Mouse (Mus musculus) lung, postnatal 0 days (tissue): ENCODE results near the gene Kidins220.

Source experiments
- CTCF ChIP-seq: IDR thresholded peaks from 2 replicates; pipeline ENCODE4 v1.5.1; 2016; ENCODE audit warnings: antibody characterized with exemption, mild to moderate bottlenecking
- EP300 ChIP-seq: IDR thresholded peaks from 2 replicates; pipeline ENCODE4 v1.6.1; 2016; ENCODE audit warnings: antibody characterized with exemption, mild to moderate bottlenecking, control low read depth

DNA sequence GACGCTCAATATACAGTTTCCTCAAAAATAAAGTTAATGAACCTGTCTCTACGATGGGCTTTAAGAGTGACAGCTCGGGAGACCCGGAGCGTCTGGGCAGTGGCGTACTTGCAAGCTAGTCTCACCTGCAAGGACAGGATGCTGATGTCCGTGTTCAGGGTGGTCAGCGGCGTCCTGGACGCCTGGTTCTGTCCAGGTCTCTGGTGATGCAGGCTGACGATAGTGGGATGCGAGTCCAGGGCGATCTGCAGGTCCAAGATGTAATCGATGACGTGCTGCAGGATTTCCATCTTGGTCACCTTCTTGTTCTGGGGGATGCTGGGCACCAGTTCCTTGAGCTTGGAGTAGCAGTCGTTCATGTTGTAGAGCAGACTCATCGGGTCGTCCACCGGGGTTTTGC, 120.8 kb downstream of the Kidins220 start:
- TF ChIP-seq EP300 (no peak), CTCF (no peak)
